Mouse (Mus musculus) brain, adult 2 months (tissue): Measurements from ENCODE around the gene Zfp90.

Source experiments
- DNase-seq: peaks from one replicate; pipeline ENCODE4 v3.0.0; 2011; ENCODE audit warnings: low read depth, low spot score

Gene Zfp90

DNA sequence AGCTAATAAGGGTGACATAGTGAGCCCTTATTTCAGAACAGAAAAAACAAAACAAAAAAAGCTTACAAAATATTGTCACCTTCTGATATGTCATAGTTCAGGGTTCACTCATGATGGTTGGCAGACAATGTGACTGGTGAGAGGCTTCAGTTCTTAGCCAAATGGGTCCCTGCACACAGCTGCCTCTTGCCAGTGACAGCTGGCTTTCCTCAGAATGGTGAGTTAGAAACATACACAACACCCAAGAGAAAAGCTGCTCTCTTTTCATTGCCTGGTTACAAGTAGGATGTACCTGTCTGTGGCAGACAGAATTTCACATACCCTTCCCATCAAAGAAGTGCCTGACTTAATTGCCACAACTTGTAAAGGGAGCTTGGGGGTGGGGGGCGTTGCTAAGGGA lies 18.5 kb downstream of the Zfp90 start:
- DNase-seq, result no peak

DNA sequence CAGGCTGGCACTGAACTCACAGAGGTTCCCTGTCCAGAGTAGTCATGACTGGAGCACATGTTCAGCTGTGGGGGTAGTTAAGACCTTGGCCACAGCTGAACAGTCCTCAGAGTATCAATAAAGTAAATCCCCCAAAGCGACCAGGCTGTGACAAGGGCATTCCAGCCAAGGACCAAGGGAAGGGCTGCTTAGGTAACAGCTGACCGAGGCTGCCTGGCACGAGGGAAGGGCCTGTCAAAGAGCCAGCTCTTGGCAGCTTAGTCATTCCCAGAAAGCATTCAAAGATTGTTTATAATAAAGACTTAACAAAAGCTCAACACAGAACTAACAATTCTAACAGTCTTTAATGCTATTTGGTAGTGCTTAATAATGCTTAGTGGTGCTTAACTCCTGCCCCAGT lies 22.7 kb downstream of the Zfp90 start:
- no peak for DNase-seq

DNA sequence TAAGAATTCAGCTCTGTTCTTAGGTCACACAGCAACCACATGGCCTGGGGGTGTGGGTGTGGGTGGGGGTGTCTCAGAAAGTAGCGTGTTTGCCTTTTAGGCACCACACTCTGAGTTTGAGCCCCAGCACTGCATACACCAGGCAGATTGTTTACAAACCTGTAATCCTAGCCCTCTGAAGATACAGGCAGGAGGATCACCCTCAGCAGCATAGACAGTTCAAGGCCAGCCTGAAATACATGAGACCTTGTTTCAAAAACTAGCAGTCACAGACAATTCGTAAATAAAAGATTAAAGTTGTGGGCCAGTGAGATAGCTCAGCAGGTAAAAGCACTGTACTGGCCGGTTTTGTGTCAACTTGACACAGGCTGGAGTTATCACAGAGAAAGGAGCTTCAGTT lies 25.0 kb downstream of the Zfp90 start:
- DNase-seq, result no peak

DNA sequence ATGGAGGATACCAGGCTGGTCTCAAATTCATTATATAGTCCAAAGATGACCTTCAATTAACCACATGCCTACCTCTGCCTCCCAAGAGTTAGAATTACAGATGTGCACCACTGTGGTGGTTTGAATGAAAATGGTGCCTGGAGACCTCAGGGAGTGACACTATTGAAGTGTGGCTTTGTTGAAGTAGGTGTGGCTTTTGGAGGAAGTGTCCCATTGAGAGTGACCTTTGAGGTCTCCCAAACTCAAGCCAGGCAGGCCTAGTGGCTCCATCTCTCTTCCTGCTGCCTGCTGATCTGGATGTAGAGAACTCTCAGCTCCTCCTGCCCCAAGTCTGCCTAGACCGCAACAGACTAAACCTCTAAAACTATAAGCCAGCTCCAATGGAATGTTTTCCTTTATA lies 27.6 kb downstream of the Zfp90 start:
- DNase-seq, result no peak

DNA sequence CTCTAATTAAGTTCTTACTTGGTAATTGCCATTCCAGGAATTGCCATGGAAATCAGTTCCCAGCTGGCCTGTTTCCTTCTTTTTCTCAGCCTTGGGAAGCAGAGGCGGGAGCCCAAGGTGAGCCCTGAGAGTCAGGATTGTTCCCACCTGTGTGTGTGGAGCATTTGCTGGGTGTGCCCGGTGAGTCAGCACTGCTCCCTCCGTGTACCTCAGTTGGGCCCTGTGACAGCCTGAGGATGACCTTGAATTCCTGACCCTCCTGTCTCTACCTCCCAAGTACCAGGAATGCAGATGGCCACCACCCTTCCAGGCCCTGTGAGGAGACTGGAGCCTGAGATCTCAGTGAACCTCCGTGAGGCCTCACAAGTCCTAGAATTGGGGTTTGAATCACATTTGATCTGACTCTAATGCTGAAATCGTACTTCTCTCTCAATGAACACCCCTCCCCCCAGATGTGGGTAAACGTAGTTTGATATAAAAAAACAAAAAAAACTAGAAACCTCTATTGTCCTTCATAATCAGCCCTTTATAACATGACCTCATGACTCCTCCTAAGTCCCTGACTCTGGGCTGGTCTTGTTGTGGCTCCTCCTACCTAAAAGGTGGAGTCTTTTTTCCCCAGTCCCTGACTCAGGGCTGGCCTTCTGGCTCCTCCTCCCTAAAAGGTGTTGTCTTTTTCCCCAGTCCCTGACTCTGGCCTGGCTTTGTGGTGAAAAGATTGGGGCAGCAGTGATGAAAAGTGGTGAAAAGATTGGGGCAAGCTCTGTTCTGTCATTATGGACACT lies 36.4 kb downstream of the Zfp90 start:
- no peak for DNase-seq

DNA sequence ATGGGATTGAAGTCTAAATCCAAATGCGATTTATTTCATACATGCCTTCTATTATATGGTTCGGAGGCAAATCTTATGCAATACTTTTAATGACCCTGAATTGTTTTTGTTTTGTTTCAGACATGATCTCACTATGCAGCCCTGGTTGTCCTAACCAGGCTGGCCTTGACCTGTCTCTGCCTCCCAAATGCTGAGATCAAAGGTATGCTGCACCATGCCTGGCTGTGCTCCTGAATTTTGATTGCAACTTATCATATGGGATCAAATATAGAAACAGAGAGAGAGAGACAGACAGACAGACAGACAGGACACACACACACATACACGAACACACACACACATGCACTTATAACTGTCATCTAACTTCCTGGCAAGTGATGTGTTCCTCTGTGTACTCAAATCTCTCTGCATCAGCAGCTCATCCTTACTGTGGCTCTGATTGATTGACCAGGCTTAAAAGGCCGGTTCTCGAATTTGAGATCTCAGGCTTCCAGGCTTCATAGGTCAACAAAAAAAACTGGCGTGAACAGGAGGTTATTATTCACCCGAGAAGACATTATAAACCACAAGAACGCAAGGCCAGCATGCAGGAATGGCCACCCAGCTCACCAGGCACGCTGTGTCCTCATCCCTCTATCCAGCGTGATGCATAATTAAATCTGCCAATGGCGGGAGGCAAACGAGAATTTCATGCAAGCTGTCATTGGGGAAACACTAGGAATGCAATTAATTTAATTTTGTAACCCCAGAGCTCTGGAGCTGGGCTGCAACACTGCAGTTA lies 37.8 kb downstream of the Zfp90 start:
- no peak for DNase-seq

DNA sequence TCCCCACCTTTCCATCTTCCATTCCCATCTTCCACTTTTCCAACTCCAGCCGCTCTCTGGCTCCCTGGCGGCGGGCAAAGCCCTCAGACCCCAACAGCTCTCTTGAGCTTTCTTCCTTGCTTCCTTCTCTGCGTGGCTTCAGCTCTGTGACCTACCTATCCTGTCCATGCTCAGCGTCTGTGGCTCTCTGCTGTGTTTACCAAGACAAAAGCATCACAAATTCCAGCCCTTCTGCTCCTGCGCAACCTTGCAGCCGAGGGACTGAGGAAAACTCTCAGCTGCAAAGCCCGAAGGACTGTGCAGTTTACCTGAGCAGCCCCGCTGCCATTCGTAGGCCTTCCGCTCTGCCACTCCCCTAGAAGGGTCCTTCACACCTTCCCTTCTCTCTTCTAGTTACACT lies 38.9 kb downstream of the Zfp90 start:
- no peak for DNase-seq

DNA sequence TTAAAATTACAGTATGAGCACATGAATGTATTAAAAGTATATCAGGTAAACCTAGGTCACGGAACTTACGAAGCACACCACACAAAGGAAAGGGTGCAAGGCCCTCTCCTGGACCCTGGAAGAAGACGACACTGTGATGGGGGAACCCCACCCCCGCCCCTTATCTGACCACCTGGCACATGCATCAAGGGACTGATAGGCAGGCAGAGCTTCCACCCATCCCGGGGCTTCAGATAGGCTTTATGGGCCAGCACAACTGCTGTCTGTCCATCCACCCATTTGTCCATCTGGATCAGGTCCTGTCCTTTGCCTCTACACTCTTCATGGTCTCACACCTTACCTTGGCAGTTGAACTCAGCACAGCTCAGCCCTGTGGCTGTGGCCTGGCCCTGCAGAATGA lies 47.0 kb downstream of the Zfp90 start:
- DNase-seq, result no peak

DNA sequence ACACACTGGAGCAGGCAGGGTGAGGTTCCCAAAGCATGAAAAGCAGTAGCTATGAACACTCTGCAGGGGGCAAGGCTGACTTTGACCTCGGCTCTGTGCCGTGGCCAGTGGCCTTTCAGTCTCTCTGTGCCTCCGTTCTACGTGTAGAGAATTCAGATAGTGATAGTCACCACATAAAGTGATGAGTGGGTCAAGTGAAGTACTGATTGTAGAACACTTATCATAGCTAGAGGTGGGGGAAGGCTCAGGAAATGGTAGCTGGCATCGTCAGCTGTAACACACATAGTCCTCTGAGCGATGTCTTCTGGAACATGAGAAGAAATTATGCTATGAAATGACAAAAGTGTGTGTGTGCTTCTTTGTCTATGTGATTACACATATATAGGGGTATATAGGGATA lies 48.7 kb downstream of the Zfp90 start:
- no peak for DNase-seq

DNA sequence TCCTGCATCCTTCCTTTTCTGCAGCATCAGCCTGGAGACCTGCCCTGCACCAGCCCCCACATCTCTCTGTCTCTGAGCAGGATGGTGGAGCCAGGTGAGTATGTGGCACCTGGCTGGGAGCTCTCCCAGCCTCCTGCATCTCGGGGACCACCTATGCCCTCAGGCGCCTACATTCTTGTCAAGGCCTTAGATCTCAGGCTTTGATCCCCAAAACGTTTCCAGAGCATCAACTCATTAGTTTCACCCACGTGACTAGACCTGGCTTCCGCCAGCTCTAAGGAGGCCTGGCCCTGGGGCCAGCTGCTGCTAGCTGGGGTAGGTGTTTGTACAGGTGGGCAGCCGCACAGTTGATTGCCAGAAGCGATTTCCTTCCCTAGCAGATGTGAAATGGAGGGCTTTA lies 54.4 kb downstream of the Zfp90 start:
- no peak for DNase-seq

DNA sequence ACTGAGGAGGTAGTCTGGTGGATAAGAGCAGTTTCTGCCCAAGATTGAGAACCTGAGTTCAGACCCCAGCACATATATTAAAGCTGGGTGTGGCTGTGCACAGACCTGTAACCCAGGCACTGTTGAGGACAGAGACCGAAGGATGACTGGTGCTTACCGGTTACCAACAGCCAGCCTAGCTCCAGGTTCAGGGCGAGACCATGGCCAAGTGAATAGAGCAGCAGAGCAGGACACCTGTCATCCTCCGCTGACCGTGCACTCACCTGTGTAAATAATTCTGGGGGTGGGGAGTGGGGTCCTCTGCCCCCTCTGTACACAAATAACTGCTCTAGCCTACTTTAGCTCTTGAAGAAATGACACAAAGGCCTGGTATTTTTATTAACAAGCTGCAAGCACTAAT lies 58.9 kb downstream of the Zfp90 start:
- DNase-seq, result no peak
